In the genomic region with DNA sequence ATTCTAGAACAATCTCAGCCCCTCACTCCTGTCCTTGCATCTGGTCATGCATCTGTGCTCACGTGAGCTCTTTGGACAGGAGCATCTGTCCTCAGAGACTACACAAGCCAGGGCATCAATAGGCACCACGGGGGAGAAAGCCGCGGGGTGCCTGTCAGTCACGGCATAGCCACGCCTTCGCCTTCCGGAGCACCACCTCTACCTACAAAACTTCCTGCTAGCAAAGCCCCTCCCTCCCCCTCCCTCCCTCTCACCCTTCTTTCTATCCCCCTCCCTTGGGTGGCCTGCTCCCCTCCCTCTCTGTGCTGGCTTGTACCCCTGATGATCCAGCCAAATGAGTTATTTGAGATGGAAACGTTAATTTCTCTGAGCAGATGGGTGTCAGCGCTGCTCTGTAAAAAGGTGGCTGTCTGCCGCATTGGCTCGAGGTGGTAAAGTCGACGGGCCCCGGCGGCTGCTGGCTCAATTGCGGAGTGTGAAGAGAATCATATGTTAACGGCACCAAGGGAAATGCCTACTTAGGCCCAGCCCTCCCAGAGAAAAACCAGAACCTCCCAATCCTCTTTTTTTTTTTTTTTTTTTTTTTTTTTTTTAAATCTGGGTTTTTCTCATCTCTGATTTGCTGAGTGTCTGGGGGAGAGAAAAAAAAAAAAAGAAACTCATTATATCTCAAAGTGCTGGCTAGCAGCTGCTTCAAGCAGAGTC, we compare ENCODE assay signal across 8 mouse cellular contexts.
DNase-seq lines count a peak whose midpoint lies in the region; ATAC-seq lines count a peak whose summit lies in the region.

No protein-coding gene starts in this region.

- H3K9me3 ChIP-seq in embryonic facial prominence, embryonic 12.5 days: no peaks in the 10 kb centered on the region

- peak overlapping the region; percentile 25 for H3K4me3 ChIP-seq in embryonic facial prominence, embryonic 12.5 days

- peak; percentile 53 for DNase-seq in urinary bladder, postnatal 14 days (ENCODE audit: low spot score)
- DNase-seq in urinary bladder, postnatal 10 days (ENCODE audit: low spot score): no peak
- peak; percentile 52 to 58 for DNase-seq in heart, postnatal 14 days
- peak; percentile 63 for DNase-seq in layer of hippocampus, adult 9-11 months
- DNase-seq in lung, postnatal 10 days: peak; percentile 22
- DNase-seq in right cerebral cortex, postnatal 14 days: peak; percentile 60
- no peak for DNase-seq in gastrocnemius, postnatal 10 days

- no peak overlapping the region for H3K9ac ChIP-seq in embryonic facial prominence, embryonic 12.5 days

- WGBS in embryonic facial prominence, embryonic 12.5 days: under 1% methylated on average over 18 of the region's 18 CpGs

- 0 out of 2 replicates have a peak overlapping the region, but pooled peaks have one; percentile 50 for H3K27ac ChIP-seq in embryonic facial prominence, embryonic 12.5 days

- peak overlapping the region; percentile 46 for H3K4me2 ChIP-seq in embryonic facial prominence, embryonic 12.5 days (replicated peaks)

- H3K36me3 ChIP-seq in embryonic facial prominence, embryonic 12.5 days: no peaks in the 10 kb centered on the region

- peak; percentile 47; the same call in 1 of the 2 replicates for ATAC-seq in embryonic facial prominence, embryonic 12.5 days (ENCODE audit: insufficient number of reproducible peaks, insufficient read depth, low FRiP score, low TSS enrichment)

- H3K27me3 ChIP-seq in embryonic facial prominence, embryonic 12.5 days: no peaks in the 10 kb centered on the region

- intact Hi-C loops in heart, postnatal 14 days (cut with DNase I): no loop called here

- peaks cover 32% of the 10 kb centered on the region for H3K4me1 ChIP-seq in embryonic facial prominence, embryonic 12.5 days

Comparison
In these comparisons a context has a peak if more than half of its experiments do, and no peak if none do; other contexts are left out.
1. DNase-seq: peak in urinary bladder, postnatal 14 days (single experiment), heart, postnatal 14 days (2 of 2), layer of hippocampus, adult 9-11 months (single experiment), lung, postnatal 10 days (single experiment) and right cerebral cortex, postnatal 14 days (single experiment); none in urinary bladder, postnatal 10 days (single experiment) and gastrocnemius, postnatal 10 days (single experiment).